Mouse (Mus musculus): ENCODE measurements at regions not wholly inside any gene's neighbourhood (a gene's known extent, or its start where the extent isn't known, plus 50 kb on each side); places are given as distances from the start of the nearest gene placed in this dataset.

DNA sequence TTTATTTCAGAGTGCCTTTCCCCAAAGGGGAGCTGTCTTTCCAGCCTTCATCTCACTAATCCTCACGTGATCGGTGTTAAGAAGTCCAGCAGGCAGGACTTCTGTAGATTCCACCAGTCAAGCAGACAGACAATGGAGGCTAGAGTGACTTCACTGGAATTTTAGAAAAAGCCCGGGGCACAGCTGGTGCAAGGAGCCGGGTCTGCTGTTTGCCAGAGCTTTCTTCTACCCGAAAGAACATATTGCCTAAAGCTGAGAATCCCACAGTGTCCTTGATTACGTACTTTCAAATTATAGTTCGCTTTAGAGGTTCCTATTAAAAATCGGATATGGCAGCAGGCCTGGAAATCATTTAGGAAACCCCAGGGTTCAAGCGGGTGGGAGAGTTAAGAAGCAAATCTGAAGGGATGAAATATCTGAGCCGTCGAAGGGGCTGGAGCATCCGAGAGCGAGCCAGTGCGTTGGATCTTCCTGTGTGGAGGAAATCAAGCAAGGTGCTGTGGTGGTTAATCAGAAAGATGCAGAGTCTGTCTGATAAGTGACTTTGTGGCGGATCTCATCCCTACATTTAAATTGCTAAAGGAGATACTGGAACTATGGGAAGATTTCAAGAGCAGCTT is 283.3 kb upstream of the Gm11146 start:
- no peak for TF ChIP-seq CTCF (IDR thresholded peaks at IDR 0.05; ENCODE audit: low read depth)
- no peak overlapping the region for H3K4me2 ChIP-seq (ENCODE audit: low read length)
- ATAC-seq (replicated peaks; ENCODE audit: low FRiP score, low read depth) = no peak
- no peaks in the 10 kb centered on the region for H3K27me3 ChIP-seq (ENCODE audit: insufficient read depth, low read length)
- no peaks in the 10 kb centered on the region for H3K9me3 ChIP-seq (replicated peaks; ENCODE audit: low read length)
- no peaks in the 10 kb centered on the region for H3K4me1 ChIP-seq (replicated peaks; ENCODE audit: insufficient read depth, low read length)
- 85% methylated on average over 15 of the region's 15 CpGs for WGBS
- no peak overlapping the region for H3K9ac ChIP-seq (ENCODE audit: low read depth, low read length)
- no peak overlapping the region for H3K27ac ChIP-seq
- DNase-seq (ENCODE audit: low spot score) = no peak
- no peak overlapping the region for H3K4me3 ChIP-seq (replicated peaks; ENCODE audit: low read depth, low read length)
- no peaks in the 10 kb centered on the region for H3K36me3 ChIP-seq (ENCODE audit: insufficient read depth, low read length)

DNA sequence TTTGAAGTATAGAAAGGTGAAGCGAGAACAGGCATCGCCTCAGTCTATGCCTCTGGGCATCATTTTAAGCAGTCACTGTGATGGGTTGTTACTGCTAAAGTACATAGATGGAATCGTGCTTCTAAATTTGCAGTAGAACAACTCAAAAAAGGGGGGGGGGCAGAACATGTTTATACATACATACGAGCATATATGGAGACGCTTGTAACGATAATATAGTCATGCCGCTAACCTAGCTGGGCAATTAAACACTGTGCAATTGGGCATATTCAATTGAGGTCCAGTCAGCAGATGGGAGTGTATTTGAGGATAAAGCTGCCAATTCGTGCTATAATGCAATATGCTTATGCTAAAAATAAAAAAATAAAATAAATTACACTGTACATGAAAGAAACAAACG is 282.6 kb upstream of the Gm11146 start:
- Histone ChIP-seq H3K9ac (ENCODE audit: low read depth, low read length) (no peak overlapping the region), H3K4me3 (replicated peaks; ENCODE audit: low read depth, low read length) (no peak overlapping the region), H3K4me1 (replicated peaks; ENCODE audit: insufficient read depth, low read length) (no peaks in the 10 kb centered on the region), H3K4me2 (ENCODE audit: low read length) (no peak overlapping the region), H3K36me3 (ENCODE audit: insufficient read depth, low read length) (no peaks in the 10 kb centered on the region), H3K27ac (no peak overlapping the region), H3K9me3 (replicated peaks; ENCODE audit: low read length) (no peaks in the 10 kb centered on the region), H3K27me3 (ENCODE audit: insufficient read depth, low read length) (no peaks in the 10 kb centered on the region)
- 93% methylated on average over 9 of the region's 9 CpGs for WGBS
- DNase-seq (ENCODE audit: low spot score) = no peak
- TF ChIP-seq CTCF (IDR thresholded peaks at IDR 0.05; ENCODE audit: low read depth) = no peak
- ATAC-seq (replicated peaks; ENCODE audit: low FRiP score, low read depth) = no peak

DNA sequence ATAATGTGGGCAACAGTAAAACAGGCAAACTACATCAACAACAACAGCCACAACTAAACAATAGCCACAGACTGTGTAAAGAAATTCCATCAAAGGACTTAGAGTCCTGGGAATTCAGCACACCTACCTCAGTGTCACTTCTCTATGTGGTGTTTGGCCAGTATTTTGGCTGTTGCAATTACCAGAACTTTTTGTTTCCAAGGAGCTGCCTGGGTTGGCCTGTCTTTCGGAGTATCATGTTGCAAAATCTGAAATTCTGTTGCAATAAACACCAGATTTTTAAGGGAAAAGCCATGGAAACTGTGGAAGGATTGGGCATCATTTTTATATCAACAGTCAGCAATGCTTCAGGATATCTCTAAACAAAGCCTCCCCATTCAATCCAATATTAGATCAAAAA is 275.1 kb upstream of the Gm11146 start:
- H3K27me3 ChIP-seq (ENCODE audit: insufficient read depth, low read length) = no peaks in the 10 kb centered on the region
- DNase-seq (ENCODE audit: low spot score) (no peak), ATAC-seq (replicated peaks; ENCODE audit: low FRiP score, low read depth) (no peak)
- H3K9me3 ChIP-seq (replicated peaks; ENCODE audit: low read length) = no peaks in the 10 kb centered on the region
- H3K36me3 ChIP-seq (ENCODE audit: insufficient read depth, low read length) = no peaks in the 10 kb centered on the region
- H3K4me1 ChIP-seq (replicated peaks; ENCODE audit: insufficient read depth, low read length) = no peaks in the 10 kb centered on the region
- no peak overlapping the region for H3K27ac ChIP-seq
- H3K4me3 ChIP-seq (replicated peaks; ENCODE audit: low read depth, low read length) = no peak overlapping the region
- no peak for TF ChIP-seq CTCF (IDR thresholded peaks at IDR 0.05; ENCODE audit: low read depth)
- H3K4me2 ChIP-seq (ENCODE audit: low read length) = no peak overlapping the region
- H3K9ac ChIP-seq (ENCODE audit: low read depth, low read length) = no peak overlapping the region
- 82% methylated on average over 1 of the region's 1 CpGs for WGBS

DNA sequence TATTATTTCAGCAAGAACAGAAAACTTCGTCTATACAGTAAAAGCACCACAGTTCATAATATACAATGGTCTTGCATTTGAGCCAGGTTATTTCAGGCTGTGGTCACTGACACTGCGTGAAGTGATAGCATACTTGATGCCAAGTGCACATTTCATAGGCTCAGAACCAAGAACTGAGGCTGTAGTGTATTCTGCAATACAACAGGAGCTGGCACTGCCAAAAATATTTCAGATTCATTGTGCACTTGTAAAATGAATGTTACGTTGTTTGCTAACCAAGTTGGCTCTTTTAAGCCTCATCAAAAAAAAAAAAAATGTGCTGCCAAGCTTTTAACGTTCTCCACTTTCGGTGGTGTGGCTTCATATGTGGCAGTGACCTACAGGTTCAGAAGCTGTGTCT is 261.4 kb upstream of the Gm11146 start:
- H3K9me3 ChIP-seq (replicated peaks; ENCODE audit: low read length) = no peaks in the 10 kb centered on the region
- ATAC-seq (replicated peaks; ENCODE audit: low FRiP score, low read depth) = no peak
- 83% methylated on average over 5 of the region's 5 CpGs for WGBS

DNA sequence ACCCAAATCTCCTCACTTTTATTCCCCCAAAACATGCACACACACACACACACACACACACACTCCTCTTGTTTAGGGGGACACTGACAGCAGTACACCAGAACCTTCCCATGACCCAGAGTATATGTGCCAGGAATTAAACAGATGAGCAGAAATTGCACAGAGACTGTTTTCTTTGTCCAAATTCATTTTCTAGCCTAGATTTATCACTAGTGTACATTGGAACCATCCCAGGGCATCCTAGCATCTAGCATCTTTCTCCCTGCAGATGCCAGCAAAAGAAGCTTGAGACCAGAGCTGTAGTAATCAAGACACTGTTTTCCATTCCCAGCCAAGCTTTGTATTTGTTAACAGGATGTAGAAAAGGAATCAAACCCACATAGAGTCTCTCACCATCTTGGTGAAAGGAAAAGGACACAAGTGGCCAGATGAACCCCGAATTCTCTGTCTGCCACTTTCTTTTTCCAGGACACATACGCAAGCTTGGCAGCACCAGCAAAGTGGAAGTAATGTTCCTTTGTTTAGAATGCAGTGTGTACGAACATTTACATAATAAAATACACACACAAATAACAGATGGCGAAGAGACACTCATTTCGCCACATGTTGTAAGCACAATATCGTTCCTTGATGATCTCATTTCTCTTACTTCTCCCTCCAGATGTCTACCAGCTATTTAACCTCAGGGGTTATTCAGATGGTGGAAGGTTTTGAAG is 250.3 kb upstream of the Gm11146 start:
- Histone ChIP-seq H3K27ac (no peak overlapping the region), H3K36me3 (ENCODE audit: insufficient read depth, low read length) (no peaks in the 10 kb centered on the region), H3K27me3 (ENCODE audit: insufficient read depth, low read length) (no peaks in the 10 kb centered on the region), H3K4me3 (replicated peaks; ENCODE audit: low read depth, low read length) (no peak overlapping the region), H3K9ac (ENCODE audit: low read depth, low read length) (no peak overlapping the region), H3K4me2 (ENCODE audit: low read length) (no peak overlapping the region), H3K9me3 (replicated peaks; ENCODE audit: low read length) (no peaks in the 10 kb centered on the region), H3K4me1 (replicated peaks; ENCODE audit: insufficient read depth, low read length) (no peaks in the 10 kb centered on the region)
- WGBS = 93% methylated on average over 6 of the region's 6 CpGs
- TF ChIP-seq CTCF (IDR thresholded peaks at IDR 0.05; ENCODE audit: low read depth) = no peak
- DNase-seq (ENCODE audit: low spot score) (no peak), ATAC-seq (replicated peaks; ENCODE audit: low FRiP score, low read depth) (no peak)

More for the DNA sequence above, 261.4 kb upstream of the Gm11146 start:
- Histone ChIP-seq H3K27me3 (ENCODE audit: insufficient read depth, low read length) (no peaks in the 10 kb centered on the region), H3K27ac (no peak overlapping the region), H3K4me3 (replicated peaks; ENCODE audit: low read depth, low read length) (no peak overlapping the region), H3K9ac (ENCODE audit: low read depth, low read length) (no peak overlapping the region), H3K36me3 (ENCODE audit: insufficient read depth, low read length) (no peaks in the 10 kb centered on the region), H3K4me1 (replicated peaks; ENCODE audit: insufficient read depth, low read length) (no peaks in the 10 kb centered on the region), H3K4me2 (ENCODE audit: low read length) (no peak overlapping the region)
- DNase-seq (ENCODE audit: low spot score) = no peak
- no peak for TF ChIP-seq CTCF (IDR thresholded peaks at IDR 0.05; ENCODE audit: low read depth)

DNA sequence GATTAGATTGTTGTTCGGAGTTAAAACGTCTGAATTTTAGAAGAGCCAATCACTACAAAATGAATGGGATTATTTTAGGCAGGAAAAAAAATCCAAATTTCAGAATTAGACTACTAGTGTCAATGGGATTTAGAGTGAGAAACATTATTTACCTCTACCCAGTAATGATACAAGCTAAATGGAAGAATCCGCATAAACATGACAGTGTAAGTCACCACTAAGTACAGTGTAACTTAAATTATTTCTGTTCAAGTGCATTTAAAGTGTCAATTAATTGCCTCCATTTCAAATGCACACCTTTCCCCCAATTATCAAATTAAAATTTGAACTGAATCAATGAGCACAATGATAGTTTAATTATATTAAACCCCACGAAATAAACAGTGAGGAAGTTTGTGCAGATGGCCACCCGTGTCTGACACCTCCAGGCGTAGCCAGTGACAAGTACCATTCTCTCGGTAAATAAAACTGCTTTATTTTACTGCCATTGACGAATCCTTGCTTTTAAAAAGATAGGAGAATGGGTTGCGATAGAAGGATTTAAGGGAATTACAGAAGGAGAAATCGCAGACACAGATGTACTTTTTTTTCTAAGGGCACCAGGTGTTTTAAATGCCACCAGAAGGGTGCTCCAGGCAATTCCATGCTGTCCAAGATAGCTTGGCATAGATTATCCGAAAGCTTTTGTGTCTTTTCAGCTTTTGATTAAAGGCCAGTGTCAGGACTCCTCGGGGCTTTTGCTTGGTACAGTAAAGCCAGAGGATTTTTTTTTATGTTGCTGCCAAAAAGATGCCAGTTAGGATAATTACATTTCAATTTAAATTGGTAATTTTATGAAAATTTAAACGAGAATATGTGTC is 249.5 kb upstream of the Gm11146 start:
- H3K4me3 ChIP-seq (replicated peaks; ENCODE audit: low read depth, low read length) = no peak overlapping the region
- no peaks in the 10 kb centered on the region for H3K9me3 ChIP-seq (replicated peaks; ENCODE audit: low read length)
- WGBS = 79% methylated on average over 13 of the region's 13 CpGs
- H3K4me1 ChIP-seq (replicated peaks; ENCODE audit: insufficient read depth, low read length) = no peaks in the 10 kb centered on the region
- no peak overlapping the region for H3K4me2 ChIP-seq (ENCODE audit: low read length)
- no peak for ATAC-seq (replicated peaks; ENCODE audit: low FRiP score, low read depth)
- no peak overlapping the region for H3K9ac ChIP-seq (ENCODE audit: low read depth, low read length)
- no peaks in the 10 kb centered on the region for H3K27me3 ChIP-seq (ENCODE audit: insufficient read depth, low read length)
- no peak for TF ChIP-seq CTCF (IDR thresholded peaks at IDR 0.05; ENCODE audit: low read depth)
- DNase-seq (ENCODE audit: low spot score) = no peak
- no peak overlapping the region for H3K27ac ChIP-seq
- no peaks in the 10 kb centered on the region for H3K36me3 ChIP-seq (ENCODE audit: insufficient read depth, low read length)

All from kidney, postnatal 0 days (tissue).